Mouse (Mus musculus) liver, postnatal 0 days (tissue): ENCODE measurements at regions not wholly inside any gene's neighbourhood (a gene's known extent, or its start where the extent isn't known, plus 50 kb on each side); places are given as distances from the start of the nearest gene placed in this dataset.

ENCODE experiments used
- CTCF ChIP-seq: sonication (generic); IDR thresholded peaks from 2 replicates; pipeline ENCODE4 v1.5.1; 2016; ENCODE audit warnings: antibody characterized with exemption, low read depth
- EP300 ChIP-seq: IDR thresholded peaks from 2 replicates; pipeline ENCODE4 v1.6.1; 2016; ENCODE audit warnings: antibody characterized with exemption, low read depth, mild to moderate bottlenecking

DNA sequence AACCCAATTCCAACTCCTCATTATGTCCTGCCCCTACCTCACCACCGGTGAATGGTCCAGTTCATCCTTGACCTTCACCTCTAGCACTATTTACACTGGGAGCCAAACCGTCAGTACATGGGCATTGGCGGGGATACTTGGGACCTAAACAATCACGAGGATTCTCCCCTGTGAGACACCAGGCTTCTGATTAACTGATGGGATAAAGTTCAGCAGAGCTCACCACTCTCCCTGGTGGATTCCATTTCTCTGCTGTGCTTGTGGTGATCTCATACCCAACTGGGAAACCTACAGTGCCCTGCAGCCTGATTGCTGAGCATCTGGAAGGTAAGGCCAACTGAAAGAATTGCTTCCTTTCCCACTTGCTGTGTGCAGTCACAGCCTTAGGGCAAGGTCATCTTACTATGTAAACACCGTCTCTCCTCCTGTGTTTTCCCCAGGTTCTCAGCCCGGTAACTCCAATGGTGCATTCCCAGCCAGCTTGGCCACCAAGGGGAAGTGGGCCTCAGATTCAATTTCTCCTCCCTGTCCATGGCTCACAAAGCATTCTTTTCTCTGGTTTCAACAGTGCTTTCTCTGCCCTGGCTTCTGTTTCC is 125.0 kb upstream of the D7Ertd443e start:
- TF ChIP-seq CTCF (no peak), EP300 (no peak)
